Mouse (Mus musculus) urinary bladder, postnatal 36 days (tissue): ENCODE results near the gene Gimd1.

ENCODE experiments used
- DNase-seq, 2 experiments: peaks; one replicate each; pipeline ENCODE4 v3.0.0; 2022; ENCODE audit warnings: low spot score in 2 of 2, mixed read lengths in 1 of 2

The Gimd1 gene

DNA sequence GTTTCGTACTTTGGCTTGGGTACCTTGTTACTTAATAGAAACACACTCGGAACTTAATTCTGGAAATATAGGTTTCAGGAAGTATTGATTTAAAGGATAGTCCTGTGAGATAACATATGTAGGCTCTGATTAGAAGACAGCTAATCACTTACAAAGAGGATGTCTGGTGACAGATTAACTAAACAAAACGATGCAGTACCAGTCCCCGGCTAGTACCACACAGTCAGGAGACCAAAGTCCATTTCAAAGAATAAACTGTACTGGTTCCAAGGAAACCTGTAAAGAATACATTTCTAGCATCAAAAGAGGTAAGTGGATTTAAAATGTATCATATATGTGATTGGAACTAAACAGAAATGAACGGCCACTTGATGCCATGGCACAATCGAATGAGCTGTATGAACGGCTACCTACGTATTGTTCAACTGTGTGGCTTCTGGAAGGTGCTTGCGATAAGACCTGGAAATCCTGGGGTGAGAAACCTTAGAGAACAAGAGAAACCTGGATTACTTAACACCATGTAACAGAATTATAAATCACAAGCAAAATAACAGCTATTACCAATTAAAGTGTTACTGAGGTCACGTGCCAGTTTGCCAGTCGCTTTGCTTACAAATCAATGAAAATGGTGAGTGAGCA lies at the start of gene Gimd1:
Gene Gimd1 (plus strand): TSS at position 220 of the 639 bp plus-strand sequence.
- no peak for DNase-seq

DNA sequence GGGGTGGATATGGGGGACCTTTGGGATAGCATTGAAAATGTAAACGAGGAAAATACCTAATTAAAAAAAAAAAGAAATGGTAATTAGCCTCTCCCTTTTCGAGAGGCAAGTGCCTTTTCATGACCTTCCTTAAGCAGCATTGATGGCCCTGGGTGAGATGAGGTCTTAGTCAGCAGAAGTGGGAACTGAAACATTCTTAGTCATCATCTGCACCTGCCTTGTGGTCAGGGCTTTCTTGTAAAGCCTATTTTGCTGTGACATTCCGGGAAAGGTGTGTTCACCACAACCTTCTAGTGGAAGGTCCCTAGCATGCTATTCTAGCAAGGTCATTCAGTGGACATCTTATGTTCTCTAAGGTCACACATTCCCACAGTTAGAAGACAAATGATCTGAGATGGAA lies 48.4 kb upstream of the Gimd1 start:
- no peak for DNase-seq

DNA sequence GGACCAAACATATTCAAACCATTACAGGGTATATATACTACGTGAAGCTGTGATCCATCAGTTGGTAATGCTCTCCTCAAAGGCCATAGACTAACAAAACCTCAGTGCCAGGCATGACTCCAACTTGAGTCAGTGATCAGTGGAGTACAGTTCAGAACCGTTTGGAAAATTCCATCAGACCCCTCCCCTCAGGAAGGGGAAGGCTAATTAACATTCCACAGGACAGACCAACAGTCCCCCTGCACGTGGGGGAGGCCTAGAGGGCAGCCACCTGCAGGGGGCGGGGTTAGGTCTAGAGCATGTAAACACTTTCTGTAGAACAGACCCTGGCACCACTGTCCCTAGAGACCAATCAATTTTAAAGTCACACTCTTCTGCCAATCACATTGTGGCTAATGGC lies 47.3 kb upstream of the Gimd1 start:
- no peak for DNase-seq

DNA sequence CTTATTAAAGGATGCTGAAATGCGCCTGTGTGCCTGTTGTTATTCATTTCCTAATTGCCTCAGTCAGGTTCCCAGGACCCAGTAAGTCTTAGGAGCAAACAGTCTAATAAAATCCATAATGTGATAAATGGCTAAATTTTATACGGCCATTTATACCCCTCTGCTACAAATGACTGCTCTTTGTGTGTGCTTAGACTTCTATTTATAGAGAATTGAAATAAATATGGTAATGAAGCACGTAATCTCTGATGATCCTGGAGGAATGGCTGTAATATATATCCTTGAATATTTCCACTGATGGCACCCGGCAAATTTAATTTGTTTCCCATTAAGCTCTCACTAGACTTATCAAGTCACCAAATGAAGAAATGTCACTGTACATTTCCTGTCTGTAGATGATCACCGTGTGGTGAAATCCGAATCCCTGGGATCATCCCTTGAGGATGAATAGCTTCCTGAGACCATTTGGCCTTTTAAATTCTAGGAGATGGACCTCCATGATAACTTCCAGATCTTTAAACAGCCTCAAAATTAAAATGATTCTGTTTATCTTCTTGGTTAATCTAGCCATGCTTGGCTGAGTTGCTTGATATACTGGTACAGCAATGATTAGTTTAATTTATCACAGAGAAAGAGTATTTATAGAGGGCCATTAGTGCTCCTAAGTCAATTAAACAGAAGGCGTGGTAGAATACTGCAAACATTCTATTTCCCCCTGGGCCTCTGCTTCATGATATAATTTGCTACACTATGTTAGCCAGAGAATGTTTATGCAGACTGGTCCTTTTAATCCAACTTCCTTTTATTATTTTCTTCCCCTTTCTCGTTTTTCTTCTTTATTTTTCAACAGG lies 44.3 kb upstream of the Gimd1 start:
- DNase-seq: no peak

DNA sequence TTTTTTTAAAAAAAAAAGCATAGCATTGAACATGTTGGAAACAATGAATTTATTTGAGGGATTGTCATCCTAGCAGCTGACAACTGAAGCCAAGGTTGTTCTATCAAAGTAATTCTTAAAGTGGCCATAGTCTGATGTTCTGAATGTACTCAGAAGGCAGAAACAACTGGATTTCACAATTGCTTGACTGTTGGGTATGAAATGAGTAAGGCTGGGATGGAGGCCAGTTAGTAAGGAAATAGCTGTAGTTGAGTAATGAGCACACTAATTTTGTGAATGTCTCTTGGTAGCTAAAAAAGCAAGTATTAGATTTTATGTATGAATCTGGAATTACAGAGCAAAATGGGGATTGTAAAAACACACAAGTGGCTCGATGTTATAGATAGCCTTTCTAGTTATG lies 41.5 kb upstream of the Gimd1 start:
- no peak for DNase-seq

DNA sequence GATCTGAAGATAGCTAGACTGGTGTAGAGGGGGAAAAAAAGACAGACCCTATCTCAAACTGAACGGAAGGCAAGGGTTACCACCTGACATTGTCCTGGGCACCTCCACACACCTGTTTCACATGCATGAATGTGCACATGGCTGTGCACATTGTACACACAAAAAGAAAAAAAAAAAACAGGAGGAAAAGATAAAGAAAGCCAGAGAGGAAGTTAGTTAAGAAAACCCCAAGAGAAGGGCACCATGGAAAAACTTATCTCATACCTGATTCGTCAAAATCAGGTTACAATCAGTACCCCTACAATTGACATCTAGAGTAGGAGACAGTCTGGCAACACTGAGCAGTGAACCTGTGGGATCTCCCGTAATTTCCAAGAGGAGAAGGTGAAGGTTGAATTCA lies 39.6 kb upstream of the Gimd1 start:
- no peak for DNase-seq

DNA sequence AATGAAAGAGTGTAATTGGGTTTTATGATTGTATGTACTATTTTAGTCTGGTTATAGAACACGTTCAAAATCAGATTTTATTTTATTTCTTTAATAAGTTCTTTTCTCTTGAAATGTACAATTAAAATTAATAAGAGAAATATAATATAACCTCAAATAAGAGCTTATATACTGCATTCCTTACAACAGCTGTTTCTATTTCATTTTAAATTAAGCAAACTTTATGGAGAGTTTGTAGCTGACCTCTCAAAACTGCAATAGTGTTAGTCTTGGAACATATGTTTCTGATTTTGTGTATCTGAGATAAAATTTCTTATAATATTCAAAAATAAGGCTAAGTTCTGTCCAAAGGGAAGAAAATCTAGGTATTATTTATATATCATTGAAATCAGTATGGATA lies 39.0 kb upstream of the Gimd1 start:
- no peak for DNase-seq

DNA sequence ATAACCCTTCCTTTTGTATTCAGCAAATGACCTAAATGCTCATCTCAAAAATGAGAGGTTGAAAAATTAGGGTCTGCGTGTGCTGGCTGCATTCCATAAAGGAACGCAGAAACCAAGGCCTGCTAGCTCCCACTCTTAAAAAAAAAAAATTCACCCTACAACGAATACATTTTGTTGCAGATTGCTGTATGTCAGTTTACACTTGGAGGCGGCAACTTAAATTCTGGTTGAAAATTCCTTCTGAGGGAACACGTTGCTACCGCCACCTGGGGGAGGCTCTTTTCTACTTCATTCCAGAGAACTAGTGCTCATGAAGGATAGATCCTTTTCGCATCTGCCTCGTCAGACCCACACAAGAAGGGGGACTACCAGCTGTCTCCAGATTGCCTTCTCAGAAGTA lies 879 bp upstream of the Gimd1 start:
- no peak for DNase-seq

DNA sequence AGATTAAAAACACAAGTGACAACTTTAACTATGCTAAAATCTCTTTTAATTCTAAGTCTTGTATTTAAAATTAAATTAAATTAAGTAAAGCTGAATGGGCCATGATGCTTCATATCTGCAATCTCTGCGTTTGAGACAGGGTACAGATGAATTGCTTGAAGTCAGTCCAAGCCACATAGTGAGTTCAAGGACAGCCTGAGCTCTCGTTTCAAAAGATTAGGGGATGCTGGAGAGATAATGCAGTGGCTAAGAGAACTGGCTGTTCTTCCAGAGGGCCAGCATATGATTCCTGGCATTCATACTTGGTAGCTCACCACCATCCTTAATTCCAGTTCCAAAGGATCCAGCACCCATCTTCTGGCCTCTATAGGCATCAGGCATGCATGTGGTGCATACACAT lies 3.6 kb downstream of the Gimd1 start:
- no peak for DNase-seq

DNA sequence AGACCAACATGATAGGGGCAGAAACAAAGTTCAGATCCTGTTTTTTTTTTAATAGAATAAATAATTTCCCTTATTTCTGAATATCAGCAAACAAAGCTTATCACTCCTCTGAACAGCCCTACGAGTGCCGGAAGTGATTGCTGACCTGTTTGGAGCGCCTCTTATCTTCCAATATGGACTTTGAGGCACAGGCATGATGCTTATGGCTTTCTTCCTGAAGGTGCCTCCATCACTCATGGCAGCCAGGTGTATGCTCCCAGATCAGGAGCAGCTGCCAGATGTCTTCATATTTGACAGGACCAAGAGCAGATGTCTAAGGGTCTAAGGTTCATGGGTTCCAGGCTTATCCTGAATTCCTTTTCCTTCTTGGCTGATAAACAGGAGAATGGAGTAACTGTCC lies 7.5 kb downstream of the Gimd1 start:
- DNase-seq: no peak

DNA sequence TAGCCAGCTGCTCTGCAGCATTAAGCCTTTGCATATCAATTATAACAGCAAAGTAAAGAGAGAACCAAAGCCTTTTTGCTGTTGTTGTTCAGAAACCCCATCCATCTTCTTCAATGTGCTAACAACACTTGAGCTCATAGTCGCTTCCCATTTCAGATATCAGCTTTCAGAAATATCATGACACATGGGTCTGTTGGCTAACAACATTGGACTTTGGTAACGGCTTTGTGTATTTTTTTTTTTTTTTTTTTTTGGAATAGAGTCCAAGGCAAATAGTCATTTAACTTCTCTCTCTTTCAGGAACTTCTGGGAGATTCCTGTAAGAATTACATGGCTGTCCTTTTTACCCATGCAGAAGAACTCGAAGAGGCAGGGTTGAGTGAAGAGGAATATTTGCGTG lies 14.5 kb downstream of the Gimd1 start:
- no peak for DNase-seq

DNA sequence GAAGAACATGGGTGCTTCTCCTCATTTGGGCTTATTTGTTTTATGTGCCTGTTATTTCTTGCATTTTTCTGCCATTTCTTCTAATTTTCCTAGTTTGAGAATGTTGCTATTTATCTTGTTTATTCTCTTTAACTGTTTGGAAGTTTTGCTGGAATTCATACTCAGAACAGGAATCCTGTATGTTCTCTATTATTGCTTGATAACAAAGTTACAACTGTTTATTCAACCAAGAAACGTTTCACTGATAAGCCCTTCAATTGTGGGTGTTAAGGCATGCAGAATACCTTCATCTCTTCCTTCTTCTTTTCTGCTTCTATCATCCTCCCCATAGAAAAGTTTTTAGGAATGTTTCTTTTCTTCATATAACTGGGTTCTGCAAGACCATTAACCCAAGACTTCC lies 17.2 kb downstream of the Gimd1 start:
- no peak for DNase-seq

DNA sequence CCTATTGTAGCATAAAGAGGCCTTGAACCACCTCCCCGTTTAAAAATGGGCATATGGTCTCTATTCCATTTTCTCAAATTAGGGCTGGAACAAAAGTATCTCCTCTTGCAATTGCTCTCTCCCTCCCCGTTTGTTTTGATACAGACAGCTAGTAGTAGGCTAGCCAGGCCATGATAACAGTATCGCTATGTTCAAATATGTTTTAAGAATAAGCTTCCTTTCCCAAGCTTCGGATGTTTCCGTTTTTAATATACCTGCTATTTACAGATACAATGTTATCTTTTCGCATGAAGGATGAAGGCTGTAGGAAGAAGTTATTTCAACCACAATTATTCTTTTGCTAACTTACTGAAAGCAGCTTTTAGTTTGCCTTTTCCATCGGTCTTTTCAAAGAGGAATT lies 19.7 kb downstream of the Gimd1 start:
- DNase-seq: no peak

DNA sequence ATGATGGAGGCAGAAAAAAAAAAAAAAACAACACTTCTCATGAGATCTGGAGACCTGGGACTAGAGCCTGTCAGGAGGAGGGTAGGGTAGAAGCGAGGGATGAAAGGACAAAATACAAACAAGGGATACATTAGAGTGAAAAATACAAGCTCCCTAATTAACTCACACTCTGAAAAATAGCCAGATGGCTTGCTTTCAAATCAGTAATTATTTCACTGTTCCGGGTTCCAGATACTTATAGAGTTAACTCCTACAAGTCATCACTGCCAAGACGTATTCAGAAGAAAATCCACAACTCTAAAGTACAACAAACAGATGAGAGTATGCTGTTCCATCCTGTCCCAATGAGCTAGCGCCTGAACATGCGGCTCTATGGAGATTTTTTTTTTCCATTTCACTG lies 20.6 kb downstream of the Gimd1 start:
- DNase-seq: no peak

DNA sequence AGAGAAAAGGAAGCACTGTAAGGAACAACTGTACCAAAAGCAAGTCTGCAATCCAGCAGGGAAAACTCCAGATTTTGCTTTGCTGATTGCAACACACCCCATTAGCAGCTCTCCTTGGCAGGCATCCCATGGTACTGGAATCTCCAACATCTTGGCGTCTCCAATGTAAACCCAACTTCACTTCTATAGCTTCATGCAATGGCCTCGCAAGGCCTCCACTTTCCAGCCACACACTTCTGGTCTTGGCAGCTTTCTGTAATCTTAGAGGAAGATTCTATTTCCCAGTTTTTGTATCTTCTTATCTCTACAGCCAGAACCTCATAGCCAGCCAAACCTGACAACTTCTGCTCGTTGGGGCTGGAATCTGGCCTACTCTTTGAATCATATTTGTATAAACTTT lies 22.2 kb downstream of the Gimd1 start:
- DNase-seq: peak; percentile 8 to 59

DNA sequence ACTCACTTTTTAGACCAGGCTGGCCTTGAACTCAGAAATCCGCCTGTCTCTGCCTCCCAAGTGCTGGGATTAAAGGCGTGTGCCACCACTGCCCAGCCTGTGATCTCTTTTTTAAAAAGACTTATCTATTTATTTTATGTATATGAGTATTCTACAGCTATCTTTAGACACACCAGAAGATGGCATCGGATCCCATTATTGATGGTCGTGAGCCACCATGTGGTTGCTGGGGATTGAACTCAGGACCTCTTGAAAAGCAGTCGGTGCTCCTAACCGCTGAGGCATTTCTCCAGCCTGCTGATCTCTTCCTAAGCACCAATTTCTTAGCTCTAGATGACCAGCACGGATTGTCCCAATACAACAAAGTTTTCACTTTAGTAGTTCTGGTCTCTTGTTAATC lies 24.3 kb downstream of the Gimd1 start:
- no peak for DNase-seq

DNA sequence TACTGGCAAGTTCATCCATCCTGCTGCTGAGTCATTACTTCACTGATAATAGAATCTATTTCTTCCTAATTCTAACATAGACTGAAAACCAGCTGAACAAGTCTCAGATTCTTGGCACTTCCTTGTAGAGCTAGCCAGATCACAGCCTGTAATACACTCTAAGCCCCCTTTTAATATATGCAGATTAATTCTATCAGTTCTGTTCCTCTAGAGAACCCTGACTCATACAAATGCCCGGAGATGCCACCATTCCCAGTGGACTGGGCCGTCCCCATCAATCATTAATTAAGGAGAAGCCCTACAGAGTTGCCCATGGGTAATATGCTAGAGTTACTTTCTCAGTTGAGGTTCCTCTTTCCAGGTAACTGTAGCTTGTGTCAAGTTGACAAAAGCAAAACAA lies 26.3 kb downstream of the Gimd1 start:
- DNase-seq: no peak

DNA sequence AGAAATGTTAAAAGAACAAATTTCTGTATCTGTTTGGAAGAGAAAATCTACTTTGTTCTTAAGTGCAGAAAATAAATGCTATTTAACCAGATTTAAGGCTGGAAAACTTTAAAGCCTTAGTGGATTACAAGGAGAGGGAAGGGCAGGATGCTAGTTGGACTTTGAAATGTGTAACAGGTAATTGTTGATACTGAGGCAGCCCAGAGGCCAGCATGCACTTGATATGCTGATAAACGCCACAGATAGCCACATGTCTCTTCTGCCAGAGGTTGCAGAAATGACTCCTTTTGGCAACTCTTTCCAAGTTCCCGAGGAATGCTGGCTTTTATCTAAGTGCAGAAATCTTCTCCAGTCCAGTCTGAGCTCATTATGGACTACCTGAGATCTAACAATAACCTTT lies 47.9 kb downstream of the Gimd1 start:
- no peak for DNase-seq

DNA sequence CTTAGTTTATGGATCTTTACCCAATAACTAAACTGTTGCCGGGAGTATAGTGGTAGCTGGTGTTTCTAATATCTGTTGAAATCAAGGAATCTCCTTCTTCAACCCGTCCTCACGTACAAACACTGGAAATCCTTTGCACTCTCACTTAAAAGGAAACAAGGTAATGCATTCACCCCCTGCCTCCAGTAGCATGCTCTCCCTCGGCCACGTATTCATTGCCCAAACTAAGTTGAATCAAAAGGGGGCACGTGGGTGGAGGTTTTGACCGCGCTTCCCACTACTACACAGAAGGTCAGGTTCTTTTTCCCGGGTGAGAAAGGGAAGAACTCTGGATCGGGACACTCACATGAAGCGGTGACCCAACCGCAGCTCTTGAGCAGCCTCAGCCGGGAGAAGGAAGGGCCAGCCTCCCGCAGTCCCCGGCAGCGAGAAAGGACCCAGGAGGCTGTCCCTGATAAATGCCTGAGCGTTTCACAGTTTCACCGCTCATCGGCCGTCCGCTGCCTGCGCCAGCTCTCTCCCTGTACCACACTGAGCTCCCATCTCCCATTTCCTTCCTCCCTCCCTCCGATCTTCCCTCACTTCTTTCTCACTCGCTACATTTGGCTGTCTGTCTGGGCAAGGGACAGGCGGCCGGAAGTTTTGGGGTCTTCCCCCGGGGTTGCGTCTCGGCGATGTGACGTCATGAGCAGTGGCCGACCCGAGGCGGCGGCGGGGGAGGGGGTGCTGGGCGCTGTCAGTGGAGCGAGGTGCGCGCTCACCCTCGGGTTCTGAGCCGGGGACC lies 54.0 kb downstream of the Gimd1 start, which contains the start of gene Tbck:
Gene Tbck (plus strand): TSS at position 698 of the 784 bp plus-strand sequence.
- peak; percentile 92 to 93 for DNase-seq

DNA sequence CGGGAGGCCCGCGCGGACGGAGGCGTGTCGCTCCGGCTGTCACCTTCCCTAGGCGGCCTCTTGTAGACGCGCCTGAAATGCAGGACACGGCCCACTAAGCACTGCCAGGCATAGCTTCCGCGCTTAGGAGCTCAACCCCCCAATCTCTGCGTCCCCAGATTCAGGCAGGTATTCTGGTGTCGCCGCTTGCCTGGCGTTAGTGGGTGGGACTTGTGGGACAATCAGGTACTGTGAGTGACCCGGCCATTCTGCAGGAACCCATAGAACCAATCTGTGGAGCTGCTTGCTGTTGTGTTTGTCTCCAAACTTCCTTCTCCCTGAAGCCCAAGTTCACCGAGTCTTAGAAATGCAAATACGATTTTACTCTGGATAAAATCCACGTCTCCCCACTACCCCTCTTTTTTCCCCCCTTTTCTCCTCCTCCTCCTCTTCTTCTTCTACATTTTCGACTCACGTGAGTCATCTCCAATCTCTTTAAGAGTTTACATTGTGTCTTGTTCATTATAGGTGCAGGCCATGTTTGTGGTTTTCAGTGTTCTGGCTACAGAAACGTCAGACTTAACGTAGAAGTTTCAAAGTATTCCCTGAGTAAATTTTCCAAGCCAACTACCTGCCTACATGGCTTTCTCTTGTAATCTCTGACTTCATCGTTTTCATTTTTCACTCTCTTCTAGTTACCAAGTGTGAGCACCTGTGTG lies 54.8 kb downstream of the Gimd1 start, which contains the start of gene Aimp1:
Gene Aimp1 (minus strand): TSS at position 140 of the 698 bp plus-strand sequence.
- no peak for DNase-seq
